Mouse (Mus musculus) heart, postnatal 25 days (tissue): ENCODE results near the gene Eif4a2. TPM values are rescaled to one million over a fixed set of nuclear protein-coding genes. Genes with fewer than 3 reads are reported as not detected.

Experiments
- DNase-seq: peaks from one replicate; pipeline ENCODE4 v3.0.0; 2022; ENCODE audit warnings: low spot score
- intact Hi-C: fragments of 180-260 bp; cut with DNase I; formaldehyde crosslinking; loops from one replicate; pipeline ENCODE4 v1.15.1; 2025
- total RNA-seq, 2 experiments: library from RNA; stranded (reverse); gene quantifications; 2 replicates each; pipeline ENCODE4 v1.2.3; 2021

Gene Eif4a2
- total RNA-seq, 2 experiments from 2014 or later, result 300 to 346 TPM

- DNase-seq, result no peak
- intact Hi-C loops, result no loop called here
Observed at GRCm38 (mm10) chr16:23102340-23103037, 4.8 kb upstream of the Eif4a2 start.

GRCm38 (mm10) chr16:23103038-23103745 lies 4.1 kb upstream of the Eif4a2 start:
- DNase-seq, result no peak
- intact Hi-C loops, result no loop called here

- intact Hi-C loops, result no loop called here
- no peak for DNase-seq
Observed at GRCm38 (mm10) chr16:23103841-23104240, 3.4 kb upstream of the Eif4a2 start.

DNA sequence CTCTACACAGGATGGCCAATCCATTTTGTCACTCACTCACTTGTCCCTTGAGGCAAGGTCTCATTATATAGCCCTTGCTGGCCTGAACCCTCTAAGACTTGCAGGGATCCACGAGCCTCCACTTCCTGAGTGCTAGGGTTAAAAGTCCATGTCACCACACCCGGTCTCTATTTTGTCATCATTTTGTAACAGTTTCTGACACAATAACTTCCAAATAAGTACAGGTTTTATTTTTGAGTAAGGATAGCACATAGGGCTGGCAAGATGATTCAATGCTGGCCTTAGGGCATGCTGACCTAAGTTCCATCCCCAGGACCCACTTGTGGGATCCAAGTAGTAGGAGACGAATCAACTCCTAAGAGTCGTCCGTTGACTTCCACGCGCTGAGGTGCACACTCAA lies 1.1 kb upstream of the Eif4a2 start:
- DNase-seq, result no peak
- intact Hi-C loops, result loop anchor here (2.0 to 5.0 kb wide), 2 partner anchors 121 to 249 kb away; partner anchors contain the start of genes Dnajb11 and Tbccd1

DNA sequence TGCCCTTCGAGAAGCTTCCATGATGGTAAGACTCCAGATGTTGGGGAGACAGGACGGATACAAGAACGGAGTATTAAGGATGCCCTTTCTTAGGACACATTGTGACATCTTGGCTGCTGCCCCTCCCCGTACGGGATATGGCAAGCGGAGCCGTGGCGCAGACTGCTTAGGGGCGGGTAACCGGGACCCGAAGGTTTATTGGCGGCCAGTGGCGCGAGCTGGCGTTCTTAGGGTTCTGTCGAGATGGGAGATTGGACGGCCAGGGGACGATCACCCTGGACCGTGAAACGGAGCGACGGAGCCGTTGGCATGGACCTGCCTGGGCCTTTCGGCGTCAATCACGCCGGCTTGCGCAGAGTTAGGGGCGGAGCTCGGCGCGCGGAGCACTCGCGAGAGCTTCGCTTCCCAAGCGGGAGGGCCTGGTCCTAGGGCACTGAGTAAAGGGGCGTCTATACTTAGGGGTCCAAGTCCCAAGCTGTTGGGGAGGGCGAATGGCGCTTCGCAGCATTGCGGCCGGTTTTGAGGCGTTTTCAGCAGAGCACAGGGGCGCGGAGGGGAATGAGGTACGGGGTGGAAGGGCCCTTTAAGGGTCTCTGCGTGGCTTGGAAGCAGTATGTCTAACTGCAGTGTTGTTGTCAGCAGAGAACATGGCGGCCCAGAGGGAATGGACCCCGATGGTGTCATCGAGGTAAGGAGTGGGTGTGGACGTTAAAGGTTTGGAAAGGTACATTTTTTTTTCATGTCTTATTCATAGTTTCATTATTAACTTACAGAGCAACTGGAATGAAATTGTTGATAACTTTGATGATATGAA lies 909 bp downstream of the Eif4a2 start:
- intact Hi-C loops, result loop anchor here (1.0 to 5.0 kb wide), 3 partner anchors 19 to 251 kb away; partner anchors contain the start of genes Dnajb11, Rfc4 and Tbccd1

DNA sequence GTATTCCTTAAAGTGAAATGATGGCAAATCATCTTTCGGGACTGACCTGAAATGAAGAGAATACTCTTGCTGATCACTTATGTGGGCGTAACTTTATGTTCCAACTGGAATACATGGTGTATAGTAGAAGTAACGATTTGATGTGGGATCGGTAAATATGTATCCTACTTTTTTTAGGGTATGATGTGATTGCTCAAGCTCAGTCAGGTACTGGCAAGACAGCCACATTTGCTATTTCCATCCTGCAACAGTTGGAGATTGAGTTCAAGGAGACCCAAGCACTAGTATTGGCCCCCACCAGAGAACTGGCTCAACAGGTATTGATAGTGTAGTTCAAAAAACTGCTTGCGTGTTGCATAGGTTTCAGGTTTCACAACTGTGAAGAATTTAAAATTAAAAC lies 1.7 kb downstream of the Eif4a2 start:
- intact Hi-C loops, result loop anchor here (5.0 kb wide), 1 partner anchor 118 kb away; no protein-coding TSS in a partner anchor
- no peak for DNase-seq

More for the DNA sequence above, 909 bp downstream of the Eif4a2 start:
- peak; percentile 77 for DNase-seq

DNA sequence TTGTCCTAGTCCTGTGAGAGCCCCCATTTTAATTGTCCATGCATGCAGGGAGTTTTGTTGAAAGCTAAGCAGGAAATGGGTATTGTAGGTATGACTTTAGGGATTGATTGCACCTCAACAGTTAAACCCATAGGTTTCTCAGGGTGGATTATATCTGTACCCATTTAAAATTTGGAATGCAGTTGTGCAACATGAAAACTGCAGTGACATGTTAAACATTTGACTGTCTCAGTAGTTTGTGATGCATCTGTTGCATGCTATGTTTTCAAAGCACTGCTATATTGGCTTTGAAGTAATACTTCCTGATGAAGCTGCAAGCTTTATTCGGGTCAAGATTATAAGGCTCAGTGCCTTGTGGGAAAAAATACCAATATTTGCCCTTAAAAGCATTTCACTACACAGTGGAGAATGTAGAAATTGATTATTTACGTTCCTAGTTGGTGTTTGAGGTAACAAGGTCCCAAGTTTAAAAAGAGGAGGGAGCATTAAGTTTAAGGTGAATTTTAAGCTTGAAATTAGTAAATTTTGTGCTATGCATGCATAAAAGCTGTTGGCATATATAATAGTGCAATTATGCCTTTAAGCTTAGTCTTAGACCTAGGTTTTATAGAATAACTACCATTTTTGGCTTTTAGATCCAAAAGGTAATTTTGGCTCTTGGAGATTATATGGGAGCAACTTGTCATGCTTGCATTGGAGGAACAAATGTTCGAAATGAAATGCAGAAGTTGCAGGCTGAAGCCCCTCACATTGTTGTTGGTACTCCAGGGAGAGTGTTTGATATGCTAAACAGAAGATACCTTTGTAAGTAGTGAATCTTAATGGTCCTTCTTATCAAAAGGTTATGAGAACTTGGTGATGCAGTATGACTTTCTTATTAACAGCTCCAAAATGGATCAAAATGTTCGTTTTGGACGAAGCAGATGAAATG lies 2.4 kb downstream of the Eif4a2 start:
- DNase-seq, result no peak
- intact Hi-C loops, result loop anchor here (5.0 kb wide), 1 partner anchor 118 kb away; no protein-coding TSS in a partner anchor

- DNase-seq, result no peak
- intact Hi-C loops, result no loop called here
Observed at GRCm38 (mm10) chr16:23112348-23112747, 5.1 kb downstream of the Eif4a2 start.

- DNase-seq, result no peak
Observed at GRCm38 (mm10) chr16:23112861-23113435, 5.7 kb downstream of the Eif4a2 start.

DNA sequence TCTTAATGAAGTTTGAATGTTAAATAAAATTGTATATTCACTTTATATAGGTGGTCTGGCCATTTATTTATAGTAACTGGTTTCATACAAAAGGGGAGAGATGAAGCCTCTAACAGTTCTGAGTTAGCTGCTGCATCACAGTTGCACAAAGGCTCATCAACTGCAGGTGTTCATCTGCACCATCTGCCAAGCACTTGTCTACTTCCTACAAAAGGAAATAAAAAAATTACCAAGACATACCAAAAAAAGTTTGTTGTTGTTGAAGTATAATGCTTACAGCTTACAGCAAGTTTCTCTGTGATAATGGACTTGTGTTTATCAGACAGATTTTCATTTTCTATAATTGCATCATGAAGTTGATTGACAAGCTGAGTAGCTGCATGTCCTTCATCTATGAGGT lies 6.7 kb downstream of the Eif4a2 start:
- intact Hi-C loops, result no loop called here
- no peak for DNase-seq

More at GRCm38 (mm10) chr16:23112861-23113435, 5.7 kb downstream of the Eif4a2 start:
- intact Hi-C loops, result no loop called here

GRCm38 (mm10) chr16:23114339-23115171 lies 7.3 kb downstream of the Eif4a2 start:
- DNase-seq, result no peak
- intact Hi-C loops, result no loop called here

DNA sequence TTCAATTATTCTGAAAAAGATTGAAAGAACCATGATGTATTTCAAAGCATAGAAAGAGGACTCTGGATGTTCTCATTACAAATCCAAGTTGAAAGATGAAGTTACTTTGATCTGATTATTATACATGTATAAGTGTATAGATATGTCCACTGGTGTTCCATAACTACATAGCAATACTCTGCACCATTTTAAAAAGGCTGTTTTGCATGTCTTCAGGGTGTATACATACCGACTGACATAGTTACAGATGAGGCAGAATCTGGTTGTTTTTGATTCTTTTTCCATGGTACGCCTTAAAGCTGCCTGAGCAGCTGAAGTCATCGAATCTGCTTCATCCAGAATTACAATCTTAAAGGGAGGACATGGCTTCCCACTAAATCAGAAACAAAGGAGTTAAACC lies 8.2 kb downstream of the Eif4a2 start:
- intact Hi-C loops, result no loop called here
- DNase-seq, result no peak

DNA sequence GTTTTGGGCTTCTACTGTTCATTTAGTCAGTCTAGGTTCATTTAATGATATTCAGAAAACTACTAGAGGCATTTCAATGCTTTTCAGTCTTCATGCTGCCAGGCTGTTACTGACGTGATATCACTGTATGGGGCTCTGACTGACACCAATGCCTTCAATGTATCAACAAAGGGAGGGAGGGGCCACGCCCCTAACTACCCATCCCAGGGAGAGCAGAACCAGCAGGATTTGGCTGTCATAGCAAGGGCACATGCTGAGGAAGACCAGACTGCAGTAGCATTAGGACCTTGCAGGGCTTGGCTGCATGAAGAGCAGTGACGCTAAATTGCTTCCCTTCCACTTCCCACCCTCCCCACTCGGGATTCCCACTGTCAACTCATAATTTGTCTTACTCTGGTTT lies 9.9 kb downstream of the Eif4a2 start:
- no peak for DNase-seq
- intact Hi-C loops, result no loop called here

- no peak for DNase-seq
- intact Hi-C loops, result no loop called here
Observed at GRCm38 (mm10) chr16:23122446-23122845, 15.2 kb downstream of the Eif4a2 start.

GRCm38 (mm10) chr16:23123104-23123503 lies 15.9 kb downstream of the Eif4a2 start:
- DNase-seq, result no peak
- intact Hi-C loops, result no loop called here

GRCm38 (mm10) chr16:23124398-23124797 lies 17.2 kb downstream of the Eif4a2 start:
- intact Hi-C loops, result no loop called here

DNA sequence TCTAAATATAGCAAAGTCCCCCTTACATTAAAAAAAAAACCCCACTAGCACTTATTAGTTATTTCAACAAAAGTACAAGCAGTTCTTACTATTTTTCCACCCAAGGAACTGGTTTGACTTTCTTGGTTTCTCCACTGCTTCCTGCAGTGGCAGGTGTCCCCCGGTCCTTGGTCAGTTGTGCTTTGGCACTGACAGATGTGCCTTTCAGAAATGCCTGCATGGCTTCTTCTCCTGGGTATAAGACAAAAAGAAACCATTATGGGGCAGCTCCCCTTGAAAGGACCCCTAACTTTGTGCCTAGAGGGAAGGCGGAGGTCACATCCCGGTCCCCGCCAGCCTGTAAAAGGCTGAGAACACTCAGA lies 20.0 kb downstream of the Eif4a2 start:
- intact Hi-C loops, result loop anchor here (1.0 to 5.0 kb wide), 3 partner anchors 20 to 270 kb away; partner anchors contain the start of genes Dnajb11, Eif4a2 and Tbccd1
- no peak for DNase-seq

More at GRCm38 (mm10) chr16:23124398-23124797, 17.2 kb downstream of the Eif4a2 start:
- no peak for DNase-seq
